15 mouse cellular contexts compared by ENCODE assay signal in genomic region chr9:43394204-43394603, GRCm38 (mm10).
DNase-seq lines count a peak whose midpoint lies in the region; ATAC-seq lines count a peak whose summit lies in the region.
"Had no signal": no experiment of that assay in that cellular context is flagged by ENCODE, and none has a peak within 500 bp of the region (broad histone marks: within the 10 kb centered on the region; RNA-seq: fewer than 3 reads in every experiment).

No protein-coding gene starts in this region.

- no peak for ATAC-seq in midbrain, embryonic 14.5 days (ENCODE audit: low FRiP score, low TSS enrichment)
- peak; percentile 72; the same call in 1 of the 2 replicates for ATAC-seq in hindbrain, embryonic 15.5 days (ENCODE audit: low FRiP score, low read depth)

- 0 out of 2 replicates have a peak, but pooled peaks cover 3% of the 10 kb centered on the region for H3K4me1 ChIP-seq in midbrain, embryonic 14.5 days (ENCODE audit: control insufficient read depth, insufficient read depth, low read length)
- peaks cover 16% of the 10 kb centered on the region for H3K4me1 ChIP-seq in midbrain, embryonic 10.5 days
- H3K4me1 ChIP-seq in hindbrain, embryonic 15.5 days (replicated peaks): 0 out of 2 replicates have a peak, but pooled peaks cover 5% of the 10 kb centered on the region

- H3K9me3 ChIP-seq in midbrain, embryonic 14.5 days (ENCODE audit: control insufficient read depth, low read length): no peaks in the 10 kb centered on the region
- H3K9me3 ChIP-seq in midbrain, embryonic 10.5 days (replicated peaks): peaks cover 5% of the 10 kb centered on the region
- no peaks in the 10 kb centered on the region for H3K9me3 ChIP-seq in hindbrain, embryonic 15.5 days

- 37% methylated on average over 5 of the region's 5 CpGs for WGBS in midbrain, embryonic 14.5 days
- WGBS in midbrain, embryonic 10.5 days: 71% methylated on average over 5 of the region's 5 CpGs
- WGBS in hindbrain, embryonic 15.5 days: 45% methylated on average over 5 of the region's 5 CpGs

- no peak overlapping the region for H3K4me2 ChIP-seq in midbrain, embryonic 14.5 days (ENCODE audit: low read length)
- H3K4me2 ChIP-seq in hindbrain, embryonic 15.5 days: no peak overlapping the region

- no peak overlapping the region for H3K27ac ChIP-seq in midbrain, embryonic 14.5 days (replicated peaks; ENCODE audit: low read depth, low read length)
- H3K27ac ChIP-seq in midbrain, embryonic 10.5 days (replicated peaks): no peak overlapping the region
- no peak overlapping the region for H3K27ac ChIP-seq in hindbrain, embryonic 15.5 days (replicated peaks)
- H3K27ac ChIP-seq: liver, embryonic 14.5 days had no signal

- no peak overlapping the region for H3K4me3 ChIP-seq in midbrain, embryonic 14.5 days (replicated peaks; ENCODE audit: low read depth, low read length)
- no peak overlapping the region for H3K4me3 ChIP-seq in midbrain, embryonic 10.5 days
- no peak overlapping the region for H3K4me3 ChIP-seq in hindbrain, embryonic 15.5 days

- no peaks in the 10 kb centered on the region for H3K36me3 ChIP-seq in midbrain, embryonic 14.5 days (ENCODE audit: control insufficient read depth, insufficient read depth, low read length)
- H3K36me3 ChIP-seq in midbrain, embryonic 10.5 days: no peaks in the 10 kb centered on the region
- H3K36me3 ChIP-seq in hindbrain, embryonic 15.5 days: no peaks in the 10 kb centered on the region
- H3K36me3 ChIP-seq: G1E had no signal

- H3K9ac ChIP-seq in midbrain, embryonic 14.5 days (replicated peaks; ENCODE audit: low read length): no peak overlapping the region
- H3K9ac ChIP-seq in hindbrain, embryonic 15.5 days: no peak overlapping the region
- H3K9ac ChIP-seq: liver, embryonic 14.5 days had no signal

- peak; percentile 18 for DNase-seq in embryo, embryonic 10.5 days (ENCODE audit: low spot score)
- DNase-seq in embryo, embryonic 9.5 days (ENCODE audit: extremely low spot score): no peak
- DNase-seq in kidney, postnatal 10 days: peak; percentile 28
- no peak for DNase-seq in kidney, postnatal 36 days
- DNase-seq in midbrain, embryonic 14.5 days: peak; percentile 41
- DNase-seq in midbrain, embryonic 10.5 days (ENCODE audit: low spot score): no peak
- no peak for DNase-seq in natural killer cell, adult 2 months (ENCODE audit: low spot score in 2 of 2)
- DNase-seq: B cell, adult 2 months; gastrocnemius, postnatal 14 days; kidney, adult 2 months; retina, postnatal 1 day; thymus, postnatal 36 days had no signal

- no peaks in the 10 kb centered on the region for H3K27me3 ChIP-seq in midbrain, embryonic 14.5 days (ENCODE audit: control insufficient read depth, insufficient read depth, low read length)
- peaks cover 3% of the 10 kb centered on the region; the same call in 1 of the 2 replicates for H3K27me3 ChIP-seq in midbrain, embryonic 10.5 days (ENCODE audit: low read depth, poor library complexity, severe bottlenecking)
- no peaks in the 10 kb centered on the region for H3K27me3 ChIP-seq in hindbrain, embryonic 15.5 days

Comparison
In these comparisons a context has a peak if more than half of its experiments do, and no peak if none do; other contexts are left out.
1. DNase-seq: peak in embryo, embryonic 10.5 days (single experiment), kidney, postnatal 10 days (single experiment) and midbrain, embryonic 14.5 days (single experiment); none in embryo, embryonic 9.5 days (single experiment), kidney, postnatal 36 days (0 of 2), midbrain, embryonic 10.5 days (single experiment) and natural killer cell, adult 2 months (0 of 2).